Mouse (Mus musculus) c-Kit-positive CD71-positive TER-119-positive erythroid progenitor cells, embryonic 14.5 days (primary cell): ENCODE measurements at regions not wholly inside any gene's neighbourhood (a gene's known extent, or its start where the extent isn't known, plus 50 kb on each side); places are given as distances from the start of the nearest gene placed in this dataset.

Experiments used
- DNase-seq: peaks from one replicate; pipeline ENCODE4 v3.0.0-alpha.2; 2013; ENCODE audit warnings: low spot score

DNA sequence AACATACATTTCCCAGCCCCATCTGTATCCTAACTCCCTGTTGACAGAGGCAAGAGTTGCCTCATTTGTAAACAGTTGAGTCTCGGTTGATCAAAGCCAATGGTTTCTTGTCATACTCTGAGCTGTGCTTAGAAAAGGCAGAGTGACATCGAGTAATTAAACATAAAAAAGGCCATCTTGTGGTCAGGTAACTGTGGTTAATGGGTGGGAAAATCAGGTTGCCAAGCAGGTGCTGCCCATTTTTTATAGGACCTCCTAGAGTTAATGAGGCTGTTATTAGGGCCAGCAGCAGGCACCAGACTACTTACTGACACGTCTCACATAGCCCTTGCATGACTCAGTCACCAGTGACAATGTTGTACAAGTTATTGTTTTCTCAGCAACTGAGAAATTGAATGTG, 130.7 kb upstream of the Cxxc4 start:
- DNase-seq, result no peak

DNA sequence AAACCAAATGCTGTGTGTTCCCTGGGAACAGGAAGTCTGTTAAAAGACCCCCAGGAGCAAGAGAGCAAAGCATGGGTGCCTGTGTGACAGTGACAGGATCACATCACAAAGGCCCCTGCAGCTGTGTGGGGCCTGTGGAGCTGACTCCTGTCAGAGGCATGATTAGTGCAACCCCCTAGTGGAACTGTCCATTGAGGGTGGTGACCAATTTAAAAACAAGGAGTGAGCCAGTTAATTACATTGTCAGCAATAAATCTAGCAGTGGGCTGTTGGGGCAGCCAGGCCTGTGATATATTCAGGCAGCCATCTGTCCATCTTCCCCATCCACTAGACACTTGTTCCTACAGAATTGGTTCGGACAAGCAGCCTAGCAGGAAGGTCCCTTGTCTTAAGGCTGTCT, 121.8 kb upstream of the Cxxc4 start:
- DNase-seq, result no peak

DNA sequence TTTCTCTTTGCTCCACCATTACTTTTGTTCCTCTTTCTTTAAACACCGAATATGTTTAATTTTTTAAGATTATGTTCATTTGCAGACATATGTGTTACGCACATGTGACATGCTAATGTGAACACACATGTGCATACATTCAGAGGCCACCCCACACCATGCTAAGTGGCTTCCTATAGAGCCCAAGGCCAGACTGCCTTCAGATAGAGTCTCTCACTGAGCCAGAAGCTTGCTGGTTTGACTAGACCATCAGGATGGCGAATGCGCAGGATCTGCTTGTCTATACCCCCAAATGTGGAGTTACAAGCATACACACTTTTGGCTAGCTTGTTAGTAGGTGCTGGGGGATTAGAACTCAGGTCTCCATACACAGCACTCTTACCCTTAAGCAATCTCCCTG, 121.3 kb upstream of the Cxxc4 start:
- no peak for DNase-seq

DNA sequence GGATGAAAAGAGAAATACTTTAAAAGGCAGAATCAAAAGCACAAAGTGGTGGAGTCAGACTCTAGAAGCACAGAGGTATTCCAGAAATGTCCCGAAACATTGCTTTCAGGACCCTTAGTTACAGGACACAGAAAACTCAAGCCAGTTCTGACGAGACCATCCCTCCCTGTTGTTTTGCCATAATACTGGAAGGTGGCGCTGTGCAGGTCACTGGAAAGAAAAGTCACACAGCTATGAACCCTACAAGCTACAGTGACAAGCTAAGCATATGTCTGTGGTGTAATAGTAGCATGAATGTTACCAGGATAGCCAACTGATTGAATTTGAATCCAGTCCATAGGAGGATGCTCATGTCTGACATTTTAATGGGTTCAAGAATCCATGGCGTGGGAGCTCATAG, 117.4 kb upstream of the Cxxc4 start:
- DNase-seq, result no peak

DNA sequence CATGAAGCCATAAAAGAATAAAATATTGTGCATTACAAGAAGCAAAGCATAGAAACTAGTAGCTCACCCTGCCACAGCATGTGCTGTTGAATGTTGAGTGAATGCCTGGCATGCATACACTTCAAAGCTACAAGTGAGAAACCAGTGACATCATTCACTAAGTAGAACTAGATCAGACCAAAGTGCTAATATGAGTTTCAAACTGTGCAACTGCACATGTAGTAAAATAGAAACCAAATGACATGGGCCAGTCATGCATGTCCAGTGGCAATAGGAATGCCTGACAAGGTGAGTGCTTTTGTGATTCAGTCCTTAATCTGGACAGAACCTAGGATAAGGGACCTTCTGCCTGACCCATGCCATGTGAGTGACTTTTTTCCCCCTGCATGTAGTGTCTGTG, 111.3 kb upstream of the Cxxc4 start:
- DNase-seq, result no peak

DNA sequence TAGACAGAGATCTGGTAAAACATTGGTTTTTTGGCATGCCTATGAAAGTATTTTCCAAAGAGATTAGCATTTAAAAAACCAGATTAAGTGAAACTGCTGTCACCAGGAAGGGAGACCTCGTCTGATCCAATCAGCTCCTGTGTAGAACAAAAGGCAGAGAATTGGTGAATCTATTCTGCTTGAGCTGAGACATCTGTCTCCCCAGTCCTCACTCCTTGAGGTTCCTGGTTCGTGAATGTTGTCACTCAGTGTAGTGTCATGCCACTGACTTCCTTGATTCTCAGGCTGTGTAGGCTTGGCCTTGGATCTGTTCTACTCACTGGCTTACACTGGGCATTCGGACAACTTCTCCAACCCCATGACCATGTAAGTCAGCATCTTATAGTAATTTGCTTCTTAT, 105.9 kb upstream of the Cxxc4 start:
- DNase-seq, result no peak

DNA sequence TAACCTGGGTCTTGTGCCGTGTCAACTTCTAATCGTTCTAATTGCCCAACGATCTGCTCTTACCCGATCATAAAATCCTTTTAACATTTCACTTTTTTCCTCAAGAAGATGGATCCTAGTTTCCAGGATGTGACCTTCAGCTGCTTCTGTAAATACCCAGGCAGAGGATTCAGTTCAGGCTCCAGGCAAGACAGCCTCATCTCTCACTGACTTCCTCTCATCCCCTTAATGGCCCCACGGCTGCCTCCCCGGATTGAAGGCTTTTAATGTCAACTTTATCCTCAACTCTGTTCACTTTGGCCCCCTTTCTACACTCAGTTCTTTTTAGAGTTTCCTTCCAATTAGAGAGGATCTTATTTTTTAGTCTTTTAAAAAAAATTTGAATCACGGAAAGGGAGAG, 91.0 kb upstream of the Cxxc4 start:
- DNase-seq, result no peak

DNA sequence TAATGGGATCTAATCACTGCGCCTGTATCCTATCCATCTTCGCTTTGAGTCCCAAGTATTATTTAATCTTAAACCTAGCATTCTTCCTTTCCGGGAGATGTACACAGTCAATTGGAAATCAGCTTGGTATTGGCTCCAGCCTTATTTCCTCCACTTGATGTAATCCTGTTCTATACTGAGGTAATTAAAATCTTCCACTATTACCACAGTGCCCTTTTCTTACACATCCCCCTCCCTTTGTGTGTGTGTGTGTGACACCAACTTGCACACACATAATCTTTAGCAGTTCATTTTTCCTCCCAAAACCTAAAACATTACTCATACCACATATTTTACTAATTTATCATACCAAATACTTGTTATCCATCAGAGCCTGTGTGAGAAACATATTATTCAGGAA, 90.3 kb upstream of the Cxxc4 start:
- DNase-seq, result no peak

DNA sequence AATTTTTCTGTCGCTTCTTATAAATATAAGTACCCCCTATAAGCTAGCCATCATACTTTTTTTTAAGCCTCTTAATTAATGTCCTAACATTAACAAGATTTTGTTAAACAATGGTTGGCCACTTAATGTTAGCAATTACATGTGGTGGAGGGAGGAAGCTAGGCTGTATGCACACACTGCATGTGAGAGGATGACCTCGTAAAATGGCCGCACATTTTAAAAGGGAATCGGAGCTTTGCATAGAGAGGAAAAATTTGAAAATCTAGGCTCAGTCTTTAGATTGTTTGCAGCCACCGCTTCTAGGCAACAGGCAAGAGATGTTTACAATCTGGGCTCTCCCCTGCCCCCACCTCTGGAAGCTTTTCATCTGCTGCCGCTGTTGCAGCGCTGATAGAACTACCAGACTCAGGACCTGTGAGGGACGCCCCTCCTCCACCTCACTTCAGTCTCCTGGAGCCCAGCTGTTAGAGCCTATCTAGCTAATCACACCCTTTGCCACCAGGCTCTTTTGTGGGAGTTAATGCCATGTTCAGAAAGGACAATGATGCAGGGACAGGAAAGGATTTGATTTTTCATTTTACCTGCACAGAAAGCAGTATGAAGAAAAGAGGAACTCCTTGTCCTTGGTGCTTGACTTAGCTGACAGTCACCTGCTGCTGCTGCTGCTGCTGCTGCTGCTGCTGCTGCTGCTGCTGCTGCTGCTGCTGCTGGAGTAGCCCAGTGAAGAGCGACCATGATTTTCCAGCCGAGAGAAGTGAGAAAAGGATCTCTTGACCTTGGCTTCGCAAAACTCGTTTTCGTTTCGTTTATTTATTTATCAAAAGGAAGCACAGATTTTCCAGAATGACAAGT, 89.7 kb upstream of the Cxxc4 start:
- no peak for DNase-seq

DNA sequence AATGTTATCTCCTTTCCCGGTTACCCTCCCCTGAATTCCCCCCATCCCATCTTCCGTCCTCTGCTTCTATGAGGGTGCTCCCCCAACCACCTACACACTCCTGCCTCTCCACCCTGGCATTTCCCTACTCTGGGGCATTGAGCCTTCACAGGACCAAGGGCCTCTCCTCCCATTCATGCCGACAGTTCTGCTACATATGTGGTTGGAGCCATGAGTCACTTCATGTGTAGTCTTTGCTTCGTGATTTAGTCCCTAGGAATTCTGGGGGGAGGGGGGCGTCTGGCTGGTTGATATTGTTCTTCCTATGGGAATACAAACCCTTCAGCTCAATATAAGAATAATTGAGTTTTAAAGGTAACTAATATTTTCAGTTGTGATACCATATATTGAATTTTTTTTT, 74.0 kb upstream of the Cxxc4 start:
- DNase-seq, result no peak

DNA sequence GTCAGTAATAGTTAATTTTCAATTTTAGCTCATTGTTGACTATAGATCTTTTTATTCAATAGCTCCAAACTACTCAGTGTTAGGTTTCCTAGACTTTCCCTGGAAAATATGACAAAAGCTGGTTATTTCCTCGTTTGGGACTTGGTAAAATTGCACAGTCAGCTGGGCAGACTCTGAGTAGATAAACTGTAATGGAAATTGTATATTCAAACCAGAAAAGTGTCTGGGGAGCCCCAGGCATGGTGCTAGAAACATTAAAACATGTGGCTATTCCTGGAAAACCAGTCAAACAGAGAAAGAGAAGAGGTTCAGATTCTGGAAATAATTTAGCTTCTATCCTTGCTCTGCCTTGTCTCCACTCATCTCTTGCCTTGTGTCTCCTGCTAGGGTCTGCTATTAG, 66.4 kb upstream of the Cxxc4 start:
- DNase-seq, result no peak

DNA sequence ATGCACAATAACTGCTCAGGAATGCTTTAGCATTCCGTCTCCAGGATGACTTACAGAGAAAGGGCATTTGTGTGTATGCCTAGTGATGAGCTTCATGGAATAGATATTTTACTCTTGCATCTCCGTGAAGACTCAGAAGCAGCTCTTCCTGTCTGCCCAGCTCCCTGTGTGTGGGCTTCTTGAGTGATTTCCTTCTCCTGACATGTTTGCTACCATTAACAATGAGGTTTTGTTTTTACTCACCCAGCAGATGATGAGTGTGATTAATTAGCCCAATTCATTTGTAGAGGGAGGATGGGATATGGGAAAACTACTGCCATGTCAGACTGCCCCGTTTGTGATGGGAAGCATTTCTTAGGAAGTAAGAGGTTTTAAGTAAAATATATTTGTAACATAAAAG, 63.9 kb upstream of the Cxxc4 start:
- DNase-seq, result no peak

DNA sequence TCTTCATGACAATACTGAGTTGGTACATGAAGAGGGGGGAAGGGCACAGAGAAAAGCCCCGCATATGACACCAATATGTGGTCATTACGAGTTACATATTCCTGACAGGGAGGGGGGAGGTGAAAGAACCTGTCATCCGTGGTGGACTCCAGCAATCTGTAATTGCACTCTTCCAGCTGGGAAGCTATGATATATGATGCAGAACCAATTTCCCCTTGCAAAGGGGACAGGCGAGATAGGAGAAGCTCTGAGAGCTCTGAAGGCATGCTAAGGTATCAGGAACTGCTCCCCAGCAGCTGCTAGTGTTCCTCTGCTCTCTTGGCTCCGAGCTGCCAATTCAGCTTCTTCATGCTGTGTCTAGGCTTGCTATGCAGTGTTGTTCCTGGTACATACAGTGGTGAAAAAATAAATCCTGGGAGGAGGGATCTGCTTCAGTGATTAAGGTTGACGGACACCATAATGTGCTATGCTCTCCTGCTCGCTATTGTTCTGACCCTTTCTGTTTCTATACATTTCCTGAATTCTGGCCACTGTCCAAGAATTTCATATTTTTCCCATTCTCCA, 57.7 kb upstream of the Cxxc4 start:
- no peak for DNase-seq

DNA sequence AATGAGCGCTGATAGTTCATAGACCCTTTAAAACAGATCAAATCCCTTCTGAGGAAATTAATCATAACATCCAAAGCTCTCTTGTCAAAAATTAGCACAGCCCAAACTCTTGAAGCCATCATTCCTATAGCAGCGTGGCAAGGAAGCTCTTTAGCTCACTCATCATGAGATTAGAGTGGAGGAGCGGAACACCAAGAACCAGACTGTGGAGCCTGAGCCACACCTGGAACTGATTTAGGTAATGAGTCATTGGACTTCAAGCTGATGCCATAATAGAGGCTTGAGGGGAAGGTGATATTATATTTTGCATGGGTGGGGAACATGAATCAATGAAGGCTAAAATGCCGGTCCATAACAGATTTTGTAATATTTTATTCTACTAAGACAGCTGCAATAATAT, 52.2 kb upstream of the Cxxc4 start:
- no peak for DNase-seq
